Mouse (Mus musculus) cerebellum, adult 2 months (tissue): ENCODE measurements at regions not wholly inside any gene's neighbourhood (a gene's known extent, or its start where the extent isn't known, plus 50 kb on each side); places are given as distances from the start of the nearest gene placed in this dataset.

Source experiments
- CTCF ChIP-seq: fragments of 200-500 bp; IDR thresholded peaks from 2 replicates; pipeline ENCODE4 v1.5.1; 2011; ENCODE audit warnings: low read depth, mild to moderate bottlenecking, control low read depth, low read length, moderate library complexity, borderline replicate concordance; ENCODE audit not compliant: insufficient read depth
- POLR2A ChIP-seq: fragments of 200-500 bp; IDR thresholded peaks from 2 replicates; pipeline ENCODE4 v1.6.1; 2011; ENCODE audit warnings: low read length, control low read depth, borderline replicate concordance; ENCODE audit not compliant: insufficient read depth

DNA sequence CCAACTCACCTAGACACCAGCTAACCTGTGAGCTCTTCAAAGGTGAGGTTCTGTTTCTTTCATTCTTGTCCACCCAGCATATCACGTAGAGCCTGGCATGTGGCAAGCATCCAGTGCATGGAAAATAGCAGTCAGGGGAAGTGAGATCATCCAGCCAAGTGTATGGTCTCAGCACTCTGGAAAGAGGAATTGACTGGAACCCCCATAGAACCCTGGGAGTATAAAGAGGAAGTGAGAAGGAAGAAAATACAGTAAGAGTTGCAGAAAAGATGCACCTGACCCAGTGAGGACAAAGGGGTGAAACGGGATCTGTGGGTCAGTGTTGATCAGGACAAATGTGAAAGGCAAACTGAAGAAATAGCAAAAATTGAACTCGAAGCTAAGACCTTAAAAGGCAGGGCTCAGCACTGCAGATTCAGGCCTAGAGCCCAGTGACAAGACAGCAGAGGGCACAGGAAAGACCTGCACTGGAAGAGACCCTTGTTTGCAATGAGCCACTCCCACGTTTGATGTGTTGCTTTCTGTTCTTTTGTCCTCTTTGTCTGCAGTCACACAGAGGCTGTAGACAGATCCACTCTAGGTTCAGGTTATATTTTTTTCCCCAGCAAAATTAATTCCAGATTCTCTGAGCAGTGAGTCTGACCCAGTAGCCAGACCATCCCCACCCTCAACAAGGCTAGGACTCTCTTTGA is 86.7 kb upstream of the Slc44a1 start:
- TF ChIP-seq CTCF (no peak), POLR2A (no peak)
